Mouse (Mus musculus): ENCODE measurements around the gene Rbfox2.

- TF ChIP-seq CTCF (IDR thresholded peaks at IDR 0.05; ENCODE audit: borderline replicate concordance, insufficient read depth, low read depth, low read length), result no peak
- TF ChIP-seq POLR2A (IDR thresholded peaks at IDR 0.05; ENCODE audit: borderline replicate concordance, insufficient read depth, low read length), result no peak
These were observed 62.2 kb downstream of the Rbfox2 start for GRCm38 (mm10) chr15:77244634-77245033.

All from cerebellum, adult 2 months (tissue).